In genomic region chr7:75103900-75104299, GRCm38 (mm10) we compare ENCODE assay signal across 32 mouse cellular contexts.
DNase-seq lines count a peak whose midpoint lies in the region; ATAC-seq lines count a peak whose summit lies in the region.
"Had no signal": no experiment of that assay in that cellular context is flagged by ENCODE, and none has a peak within 500 bp of the region (broad histone marks: within the 10 kb centered on the region; RNA-seq: fewer than 3 reads in every experiment).

No protein-coding gene starts in this region.

- H3K4me1 ChIP-seq in heart, embryonic 11.5 days (ENCODE audit: control insufficient read depth, insufficient read depth, low read length) = no peaks in the 10 kb centered on the region
- H3K4me1 ChIP-seq in midbrain, embryonic 11.5 days (ENCODE audit: control insufficient read depth, insufficient read depth, low read length) = no peaks in the 10 kb centered on the region
- H3K4me1 ChIP-seq: embryonic facial prominence, embryonic 13.5 days; heart, embryonic 12.5 days; limb, embryonic 10.5 days; limb, embryonic 15.5 days; liver, embryonic 13.5 days; midbrain, embryonic 15.5 days had no signal

- no peak overlapping the region for H3K27ac ChIP-seq in heart, embryonic 11.5 days (ENCODE audit: low read depth, low read length)
- no peak overlapping the region for H3K27ac ChIP-seq in midbrain, embryonic 11.5 days (ENCODE audit: low read depth, low read length)
- H3K27ac ChIP-seq: embryonic facial prominence, embryonic 13.5 days; forebrain, embryonic 10.5 days; gastrocnemius, adult 2 months; hindbrain, embryonic 14.5 days; limb, embryonic 10.5 days; limb, embryonic 15.5 days; liver, embryonic 13.5 days; macrophage; midbrain, embryonic 15.5 days; neural tube, embryonic 15.5 days had no signal

- H3K36me3 ChIP-seq in heart, embryonic 11.5 days (ENCODE audit: control insufficient read depth, insufficient read depth, low read length) = no peaks in the 10 kb centered on the region
- no peaks in the 10 kb centered on the region for H3K36me3 ChIP-seq in midbrain, embryonic 11.5 days (ENCODE audit: control insufficient read depth, insufficient read depth, low read length)
- H3K36me3 ChIP-seq: embryonic facial prominence, embryonic 13.5 days; forebrain, embryonic 10.5 days; heart, embryonic 12.5 days; limb, embryonic 10.5 days; limb, embryonic 15.5 days; liver, embryonic 13.5 days; midbrain, embryonic 15.5 days; neural tube, embryonic 15.5 days had no signal

- ATAC-seq in heart, embryonic 11.5 days (replicated peaks; ENCODE audit: insufficient number of reproducible peaks, low FRiP score, low TSS enrichment) = no peak
- no peak for ATAC-seq in midbrain, embryonic 11.5 days (ENCODE audit: low FRiP score)
- ATAC-seq: activated CD4-positive, CD25-positive, alpha-beta regulatory T cell, adult 4 months; forebrain, embryonic 16.5 days; midbrain, embryonic 15.5 days had no signal

- H3K4me2 ChIP-seq in heart, embryonic 11.5 days = no peak overlapping the region
- H3K4me2 ChIP-seq in midbrain, embryonic 11.5 days = no peak overlapping the region
- H3K4me2 ChIP-seq: embryonic facial prominence, embryonic 13.5 days; heart, embryonic 12.5 days; hindbrain, embryonic 14.5 days; limb, embryonic 15.5 days; liver, embryonic 13.5 days; midbrain, embryonic 15.5 days; neural tube, embryonic 15.5 days had no signal

- H3K27me3 ChIP-seq in heart, embryonic 11.5 days (ENCODE audit: control insufficient read depth, insufficient read depth, low read length) = no peaks in the 10 kb centered on the region
- H3K27me3 ChIP-seq in midbrain, embryonic 11.5 days (ENCODE audit: control insufficient read depth, insufficient read depth, low read length) = no peaks in the 10 kb centered on the region
- H3K27me3 ChIP-seq: embryonic facial prominence, embryonic 13.5 days; heart, embryonic 12.5 days; limb, embryonic 15.5 days; liver, embryonic 13.5 days; midbrain, embryonic 15.5 days; neural tube, embryonic 15.5 days had no signal

- WGBS in heart, embryonic 11.5 days (ENCODE audit: insufficient replicate concordance) = 56% methylated on average over 1 of the region's 1 CpGs
- WGBS in midbrain, embryonic 11.5 days = 77% methylated on average over 1 of the region's 1 CpGs

- H3K9ac ChIP-seq in heart, embryonic 11.5 days (ENCODE audit: low read depth, low read length) = no peak overlapping the region
- H3K9ac ChIP-seq in midbrain, embryonic 11.5 days (ENCODE audit: low read length) = no peak overlapping the region
- H3K9ac ChIP-seq: embryonic facial prominence, embryonic 13.5 days; heart, embryonic 12.5 days; hindbrain, embryonic 14.5 days; limb, embryonic 15.5 days; liver, embryonic 13.5 days; midbrain, embryonic 15.5 days; neural tube, embryonic 15.5 days had no signal

- no peaks in the 10 kb centered on the region for H3K9me3 ChIP-seq in heart, embryonic 11.5 days (replicated peaks; ENCODE audit: control insufficient read depth, low read length)
- no peaks in the 10 kb centered on the region for H3K9me3 ChIP-seq in midbrain, embryonic 11.5 days (ENCODE audit: control insufficient read depth, low read length)
- H3K9me3 ChIP-seq: embryonic facial prominence, embryonic 13.5 days; forebrain, embryonic 10.5 days; heart, embryonic 12.5 days; limb, embryonic 10.5 days; limb, embryonic 15.5 days; liver, embryonic 13.5 days; midbrain, embryonic 15.5 days; neural tube, embryonic 15.5 days had no signal

- no peak overlapping the region for H3K4me3 ChIP-seq in heart, embryonic 11.5 days (ENCODE audit: low read depth, low read length)
- no peak overlapping the region for H3K4me3 ChIP-seq in midbrain, embryonic 11.5 days (ENCODE audit: low read depth, low read length)
- H3K4me3 ChIP-seq: embryonic facial prominence, embryonic 13.5 days; forebrain, embryonic 10.5 days; gastrocnemius, adult 2 months; heart, embryonic 12.5 days; limb, embryonic 10.5 days; limb, embryonic 15.5 days; liver, embryonic 13.5 days; midbrain, embryonic 15.5 days; neural tube, embryonic 15.5 days had no signal

- DNase-seq in right cerebral cortex, postnatal 10 days (ENCODE audit: low spot score in 2 of 2) = peak; percentile 39 to 48
- no peak for DNase-seq in right cerebral cortex, postnatal 36 days (ENCODE audit: low spot score in 2 of 2)
- DNase-seq in cerebellum, adult 11 months = peak; percentile 49
- DNase-seq in cerebellum, adult 8-10 months = peak; percentile 55
- DNase-seq in cerebellum, postnatal 25 days = peak; percentile 76 to 86
- DNase-seq in midbrain, embryonic 11.5 days (ENCODE audit: low spot score, missing footprints) = no peak
- no peak for DNase-seq in yolk sac, embryonic 10.5 days (ENCODE audit: low spot score)
- DNase-seq: adrenal gland, adult 2 months; B cell, adult 2 months; gastrocnemius, adult 2 months; gastrocnemius, postnatal 36 days; heart, adult 18-20 months; kidney, adult 18-20 months; kidney, postnatal 4 days; liver, embryonic 13.5 days; lung, adult 18-20 months; lung, postnatal 10 days; right cerebral cortex, postnatal 14 days; spleen, adult 18-20 months; thymus, postnatal 4 days had no signal

Comparison
In these comparisons a context has a peak if more than half of its experiments do, and no peak if none do; other contexts are left out.
1. DNase-seq: peak in right cerebral cortex, postnatal 10 days (2 of 2), cerebellum, adult 11 months (single experiment), cerebellum, adult 8-10 months (single experiment) and cerebellum, postnatal 25 days (2 of 2); none in right cerebral cortex, postnatal 36 days (0 of 2), midbrain, embryonic 11.5 days (single experiment) and yolk sac, embryonic 10.5 days (single experiment).